Mouse (Mus musculus) hindbrain, embryonic 11.5 days (tissue): ENCODE results near the gene Pxn. TPM values are rescaled to one million over a fixed set of nuclear protein-coding genes. Genes with fewer than 3 reads are reported as not detected.
"Not testable (repeated sequence)": the region's sequence is repeated elsewhere in the genome, so short reads cannot be mapped to it uniquely, and the experiment has no call there.

Experiments
- ATAC-seq: fragments of 200-750 bp; cut with Nextera tagmentation; 2 replicates; pipeline ENCODE4 v1.8.0; 2017; ENCODE audit warnings: mild to moderate bottlenecking, moderate TSS enrichment, moderate library complexity; ENCODE audit not compliant: low FRiP score
- DNase-seq: peaks from one replicate; pipeline ENCODE4 v3.0.0-alpha.2; 2015; ENCODE audit warnings: low spot score
- H3K27ac ChIP-seq: fragments of 300-500 bp; sonication (generic); 2 replicates; pipeline ENCODE4 v1.5.1; 2014; ENCODE audit warnings: mild to moderate bottlenecking, low read depth, low read length
- H3K27me3 ChIP-seq: fragments of 300-500 bp; sonication (generic); 2 replicates; pipeline ENCODE4 v1.6.1; 2014; ENCODE audit warnings: mild to moderate bottlenecking, low read length, moderate library complexity, mixed read lengths; ENCODE audit not compliant: control insufficient read depth, insufficient read depth
- H3K36me3 ChIP-seq: fragments of 300-500 bp; sonication (generic); 2 replicates; pipeline ENCODE4 v1.6.1; 2014; ENCODE audit warnings: mild to moderate bottlenecking, low read length, moderate library complexity, mixed read lengths; ENCODE audit not compliant: control insufficient read depth, insufficient read depth
- H3K4me1 ChIP-seq: fragments of 300-500 bp; sonication (generic); replicated peaks from 2 replicates; pipeline ENCODE4 v1.6.1; 2014; ENCODE audit warnings: low read length, mixed read lengths; ENCODE audit not compliant: control insufficient read depth, insufficient read depth
- H3K4me2 ChIP-seq: fragments of 300-500 bp; sonication (generic); replicated peaks from 2 replicates; pipeline ENCODE4 v1.6.1; 2014; ENCODE audit warnings: mild to moderate bottlenecking, low read depth, low read length
- H3K4me3 ChIP-seq: fragments of 300-500 bp; sonication (generic); 2 replicates; pipeline ENCODE4 v1.5.1; 2014; ENCODE audit warnings: low read depth, low read length
- H3K9ac ChIP-seq: fragments of 300-500 bp; sonication (generic); 2 replicates; pipeline ENCODE4 v1.6.1; 2014; ENCODE audit warnings: low read depth, low read length
- H3K9me3 ChIP-seq: fragments of 300-500 bp; sonication (generic); 2 replicates; pipeline ENCODE4 v1.6.1; 2016; ENCODE audit warnings: low read length; ENCODE audit not compliant: control insufficient read depth
- WGBS: fragments of 180-500 bp; shearing (Covaris S2); extraction: QIAGEN DNeasy Blood & Tissue Kit; methylation state at CpG from one replicate; pipeline ENCODE4 v1.1.7; 2014; 5-methylcytosine and 5-hydroxymethylcytosine counted together
- polyA plus RNA-seq: library from polyadenylated mRNA; unstranded; fragments of >200 nt; fragmentation: Nextera tagmentation; extraction: Ambion mirVana; gene quantifications from 2 replicates; pipeline ENCODE4 v1.2.1, GENCODE M21; 2014

The Pxn gene
- polyA plus RNA-seq, 1 experiment from 2014 or later = 10.1 TPM

GRCm38 (mm10) chr5:115498307-115499240 lies 7.9 kb upstream of the Pxn start:
- Histone ChIP-seq H3K4me2 (no peak overlapping the region), H3K9me3 (no peaks in the 10 kb centered on the region), H3K27me3 (no peaks in the 10 kb centered on the region), H3K4me3 (no peak overlapping the region), H3K9ac (no peak overlapping the region), H3K4me1 (no peaks in the 10 kb centered on the region), H3K27ac (no peak overlapping the region), H3K36me3 (no peaks in the 10 kb centered on the region)
- ATAC-seq (no peak), DNase-seq (no peak)
- WGBS = 63% methylated on average over 9 of the region's 9 CpGs

DNA sequence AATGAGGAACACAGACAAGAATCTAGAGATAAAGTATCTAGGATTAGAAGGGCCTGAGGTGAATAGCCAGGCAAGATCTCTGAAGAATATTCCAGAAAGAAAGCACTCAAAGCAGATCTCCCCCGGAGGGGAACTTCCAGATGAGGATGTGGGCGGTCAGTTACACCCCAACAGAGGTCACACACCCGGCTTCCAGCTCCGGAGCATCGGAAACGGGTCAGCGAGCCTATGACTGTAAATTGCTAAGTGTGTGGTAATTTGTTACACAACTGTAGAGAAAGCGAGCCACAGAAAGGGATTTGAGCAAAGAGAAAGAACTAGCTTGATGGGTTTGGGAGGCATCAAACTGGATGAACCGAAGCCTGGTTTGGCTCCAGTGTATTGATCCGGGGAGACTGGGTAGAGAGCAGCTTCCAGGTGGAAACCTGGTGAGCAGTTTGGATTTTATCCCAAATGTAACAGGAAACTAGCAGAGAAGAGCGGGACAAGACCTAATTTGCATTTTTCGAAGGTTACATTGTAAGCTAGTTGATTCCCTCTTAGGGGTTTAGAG lies 6.0 kb upstream of the Pxn start:
- no peak overlapping the region for H3K9ac ChIP-seq
- H3K27ac ChIP-seq = no peak overlapping the region
- no peaks in the 10 kb centered on the region for H3K27me3 ChIP-seq
- H3K36me3 ChIP-seq = no peaks in the 10 kb centered on the region
- H3K4me3 ChIP-seq = no peak overlapping the region
- no peaks in the 10 kb centered on the region for H3K4me1 ChIP-seq
- DNase-seq (no peak), ATAC-seq (no peak)
- no peak overlapping the region for H3K4me2 ChIP-seq
- no peaks in the 10 kb centered on the region for H3K9me3 ChIP-seq
- 80% methylated on average over 12 of the region's 12 CpGs for WGBS

- no peak for DNase-seq
- no peaks in the 10 kb centered on the region for H3K36me3 ChIP-seq
- peaks cover 6% of the 10 kb centered on the region for H3K4me1 ChIP-seq
- H3K4me3 ChIP-seq = no peak overlapping the region
- no peak overlapping the region for H3K27ac ChIP-seq
- 62% methylated on average over 12 of the region's 12 CpGs for WGBS
- H3K9me3 ChIP-seq = no peaks in the 10 kb centered on the region
- no peak overlapping the region for H3K9ac ChIP-seq
- ATAC-seq = no peak
- no peaks in the 10 kb centered on the region for H3K27me3 ChIP-seq
- H3K4me2 ChIP-seq = no peak overlapping the region
Measured at GRCm38 (mm10) chr5:115503035-115503434, 3.4 kb upstream of the Pxn start.

DNA sequence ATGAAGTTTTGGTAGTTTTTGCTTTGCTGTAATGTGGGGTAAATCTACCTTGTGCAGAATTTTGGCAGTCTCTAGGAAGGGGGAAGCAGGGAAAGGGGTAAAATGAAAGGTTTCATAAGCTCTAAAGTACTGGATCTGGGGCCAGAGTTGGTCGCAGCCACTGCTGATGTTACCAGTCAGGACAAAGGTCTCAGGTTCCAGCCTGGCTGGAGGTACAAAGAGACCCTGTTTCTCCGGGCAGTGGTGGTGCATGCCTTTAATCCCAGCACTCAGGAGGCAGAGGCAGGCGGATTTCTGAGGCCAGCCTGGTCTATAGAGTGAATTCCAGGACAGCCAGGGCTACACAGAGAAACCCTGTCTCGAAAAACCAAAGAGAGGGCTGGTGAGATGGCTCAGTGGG lies 859 bp upstream of the Pxn start:
- H3K9ac ChIP-seq, H3K9me3 ChIP-seq, H3K27ac ChIP-seq, H3K36me3 ChIP-seq, H3K4me2 ChIP-seq, DNase-seq, ATAC-seq, H3K27me3 ChIP-seq, H3K4me3 ChIP-seq: not testable (repeated sequence)
- WGBS = 70% methylated on average over 4 of the region's 4 CpGs
- H3K4me1 ChIP-seq = peaks cover 15% of the 10 kb centered on the region

- Histone ChIP-seq H3K4me3 (peak overlapping the region; percentile 79), H3K27me3 (no peaks in the 10 kb centered on the region), H3K9ac (peak overlapping the region; percentile 76), H3K4me2 (peak overlapping the region; percentile 84), H3K27ac (no peak overlapping the region), H3K36me3 (no peaks in the 10 kb centered on the region), H3K9me3 (no peaks in the 10 kb centered on the region), H3K4me1 (peaks cover 15% of the 10 kb centered on the region)
- DNase-seq (no peak), ATAC-seq (no peak)
- WGBS = 32% methylated on average over 12 of the region's 12 CpGs
Measured at GRCm38 (mm10) chr5:115507267-115507980, 948 bp downstream of the Pxn start.

DNA sequence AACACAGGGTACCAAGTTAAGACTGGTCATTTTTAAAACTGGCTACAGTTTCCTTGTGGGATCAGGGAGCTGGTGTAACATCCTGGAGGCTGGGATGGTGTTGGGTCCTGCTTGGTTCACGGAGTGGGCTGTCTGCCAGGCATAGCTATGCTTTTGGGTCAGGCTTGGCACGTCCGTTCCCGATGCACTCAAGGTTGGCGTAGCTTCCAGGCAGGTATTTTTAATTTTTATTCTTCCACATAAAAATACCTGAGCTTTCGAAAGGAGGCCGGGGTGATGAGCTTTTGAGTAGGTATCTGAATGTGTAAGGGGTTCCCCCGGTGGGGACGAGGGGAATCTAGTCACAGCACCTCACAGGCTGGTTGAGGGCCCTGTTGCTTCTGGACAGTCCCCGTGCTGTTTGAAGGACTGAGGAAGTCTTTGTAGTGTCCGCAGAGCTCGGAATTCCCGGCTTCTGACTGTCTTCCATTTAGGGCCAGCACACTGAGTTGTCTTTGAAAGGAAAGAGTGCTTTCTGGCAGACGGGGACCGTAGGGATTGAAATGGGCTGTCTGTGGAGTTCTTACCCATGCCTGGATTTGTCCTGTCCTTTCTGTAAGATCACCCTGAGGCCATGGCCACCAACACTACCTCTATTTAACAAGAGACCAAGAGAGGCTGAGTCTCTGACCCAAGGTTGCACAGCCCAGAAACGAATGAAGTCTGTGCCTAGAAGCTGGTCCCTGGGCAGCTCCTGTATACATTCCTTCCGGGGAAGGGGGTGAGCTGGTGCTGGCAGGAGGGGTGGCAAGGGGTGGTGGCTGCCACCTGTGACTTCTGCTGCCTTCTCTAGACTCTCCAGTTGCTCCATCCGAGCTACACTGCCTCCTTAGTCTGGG lies 1.7 kb downstream of the Pxn start:
- DNase-seq = no peak
- H3K9me3 ChIP-seq = no peaks in the 10 kb centered on the region
- ATAC-seq = no peak
- H3K9ac ChIP-seq = peak overlapping the region; percentile 76; the same call in 1 of the 2 replicates
- H3K4me2 ChIP-seq = peak overlapping the region; percentile 84
- H3K4me1 ChIP-seq = peaks cover 15% of the 10 kb centered on the region
- no peaks in the 10 kb centered on the region for H3K27me3 ChIP-seq
- H3K36me3 ChIP-seq = no peaks in the 10 kb centered on the region
- WGBS = 54% methylated on average over 18 of the region's 18 CpGs
- no peak overlapping the region for H3K27ac ChIP-seq
- peak overlapping the region; percentile 79 for H3K4me3 ChIP-seq

DNA sequence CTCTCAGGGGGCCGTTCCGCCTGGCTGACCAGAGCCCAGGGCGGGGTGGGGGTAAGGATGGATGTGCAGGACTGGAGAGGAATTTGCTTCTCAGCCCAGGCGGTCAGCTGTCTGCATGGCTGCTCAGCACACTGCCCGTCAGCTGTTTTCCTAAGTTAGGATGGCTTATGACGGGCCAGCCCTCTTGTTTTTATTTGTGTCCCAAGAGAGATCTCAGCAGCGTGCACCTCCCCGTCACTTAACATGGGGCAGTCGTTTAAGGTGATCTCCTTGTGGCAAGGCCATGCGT lies 2.3 kb downstream of the Pxn start:
- Histone ChIP-seq H3K9me3 (no peaks in the 10 kb centered on the region), H3K9ac (no peak overlapping the region), H3K4me1 (peaks cover 15% of the 10 kb centered on the region), H3K36me3 (no peaks in the 10 kb centered on the region), H3K4me2 (peak overlapping the region; percentile 84), H3K27ac (no peak overlapping the region), H3K4me3 (no peak overlapping the region), H3K27me3 (no peaks in the 10 kb centered on the region)
- ATAC-seq (no peak), DNase-seq (no peak)
- 28% methylated on average over 10 of the region's 10 CpGs for WGBS

DNA sequence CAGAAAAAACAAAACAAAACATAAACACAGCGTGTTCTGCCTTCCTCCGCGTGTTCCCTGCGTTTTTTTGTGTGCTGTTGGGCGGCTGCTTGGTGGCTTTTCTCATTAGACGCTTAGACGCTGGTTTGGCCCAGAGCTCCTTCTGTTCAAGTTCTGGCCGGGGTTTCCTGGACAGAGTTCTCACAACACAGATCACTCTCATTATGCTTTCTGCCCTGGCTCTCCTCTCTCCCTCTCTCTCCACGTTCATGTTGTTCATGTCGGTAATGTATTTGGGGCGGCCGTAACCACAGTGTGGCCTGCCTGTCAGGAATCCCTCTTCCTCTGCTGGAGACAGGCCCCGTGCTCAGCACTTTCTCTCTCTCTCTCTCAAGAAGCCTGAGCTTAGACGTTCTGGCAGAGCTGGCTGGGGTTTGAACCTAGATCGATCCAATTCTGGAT lies 2.9 kb downstream of the Pxn start:
- no peaks in the 10 kb centered on the region for H3K27me3 ChIP-seq
- no peak overlapping the region; the same call in 1 of the 2 replicates for H3K4me2 ChIP-seq
- H3K9me3 ChIP-seq = no peaks in the 10 kb centered on the region
- H3K36me3 ChIP-seq = no peaks in the 10 kb centered on the region
- peaks cover 15% of the 10 kb centered on the region for H3K4me1 ChIP-seq
- 50% methylated on average over 15 of the region's 15 CpGs for WGBS
- no peak overlapping the region for H3K9ac ChIP-seq
- H3K4me3 ChIP-seq = no peak overlapping the region
- H3K27ac ChIP-seq = no peak overlapping the region; the same call in 1 of the 2 replicates
- DNase-seq (no peak), ATAC-seq (no peak)
